Mouse (Mus musculus) midbrain, embryonic 11.5 days (tissue): Measurements from ENCODE around the gene Trappc5. TPM values are rescaled to one million over a fixed set of nuclear protein-coding genes. Genes with fewer than 3 reads are reported as not detected.

Experiments used
- ATAC-seq: fragments of 200-750 bp; cut with Nextera tagmentation; 2 replicates; pipeline ENCODE4 v1.8.0; 2017; ENCODE audit warnings: moderate TSS enrichment, moderate library complexity; ENCODE audit not compliant: low FRiP score
- DNase-seq: peaks from one replicate; pipeline ENCODE4 v3.0.0; 2015; ENCODE audit warnings: low spot score; ENCODE audit errors: missing footprints
- H3K27ac ChIP-seq: fragments of 300-500 bp; sonication (generic); 2 replicates; pipeline ENCODE4 v1.5.1; 2014; ENCODE audit warnings: low read depth, low read length
- H3K27me3 ChIP-seq: fragments of 300-500 bp; sonication (generic); 2 replicates; pipeline ENCODE4 v1.6.1; 2014; ENCODE audit warnings: mild to moderate bottlenecking, low read length, moderate library complexity, mixed read lengths; ENCODE audit not compliant: control insufficient read depth, insufficient read depth
- H3K36me3 ChIP-seq: fragments of 300-500 bp; sonication (generic); 2 replicates; pipeline ENCODE4 v1.6.1; 2014; ENCODE audit warnings: mild to moderate bottlenecking, low read length, moderate library complexity, mixed read lengths; ENCODE audit not compliant: control insufficient read depth, insufficient read depth
- H3K4me1 ChIP-seq: fragments of 300-500 bp; sonication (generic); 2 replicates; pipeline ENCODE4 v1.6.1; 2014; ENCODE audit warnings: low read length; ENCODE audit not compliant: control insufficient read depth, insufficient read depth
- H3K4me2 ChIP-seq: fragments of 300-500 bp; sonication (generic); 2 replicates; pipeline ENCODE4 v1.6.1; 2014; ENCODE audit warnings: mild to moderate bottlenecking, moderate library complexity
- H3K4me3 ChIP-seq: fragments of 300-500 bp; sonication (generic); 2 replicates; pipeline ENCODE4 v1.5.1; 2014; ENCODE audit warnings: low read depth, low read length
- H3K9ac ChIP-seq: fragments of 300-500 bp; sonication (generic); 2 replicates; pipeline ENCODE4 v1.6.1; 2014; ENCODE audit warnings: low read length
- H3K9me3 ChIP-seq: fragments of 300-500 bp; sonication (generic); 2 replicates; pipeline ENCODE4 v1.6.1; 2016; ENCODE audit warnings: low read length; ENCODE audit not compliant: control insufficient read depth
- WGBS: fragments of 180-500 bp; shearing (Covaris S2); extraction: QIAGEN DNeasy Blood & Tissue Kit; methylation state at CpG from one replicate; pipeline ENCODE4 v1.1.7; 2014; 5-methylcytosine and 5-hydroxymethylcytosine counted together
- polyA plus RNA-seq: library from polyadenylated mRNA; unstranded; fragments of >200 nt; fragmentation: Nextera tagmentation; extraction: Ambion mirVana; gene quantifications from 2 replicates; pipeline ENCODE4 v1.2.1, GENCODE M21; 2014

Trappc5 gene
- polyA plus RNA-seq, 1 experiment from 2014 or later: 41.0 TPM

GRCm38 (mm10) chr8:3648268-3648667, 27.8 kb upstream of the Trappc5 start:
- Histone ChIP-seq H3K4me1 (no peaks in the 10 kb centered on the region), H3K4me3 (no peak overlapping the region), H3K9ac (no peak overlapping the region), H3K9me3 (no peaks in the 10 kb centered on the region), H3K4me2 (no peak overlapping the region), H3K36me3 (no peaks in the 10 kb centered on the region), H3K27ac (no peak overlapping the region), H3K27me3 (no peaks in the 10 kb centered on the region)
- no peak for DNase-seq
- no peak for ATAC-seq
- 78% methylated on average over 2 of the region's 2 CpGs for WGBS

GRCm38 (mm10) chr8:3648990-3649389, 27.1 kb upstream of the Trappc5 start:
- H3K27ac ChIP-seq: no peak overlapping the region
- H3K4me1 ChIP-seq: no peaks in the 10 kb centered on the region
- DNase-seq (no peak), ATAC-seq (no peak)
- no peaks in the 10 kb centered on the region for H3K27me3 ChIP-seq
- no peaks in the 10 kb centered on the region for H3K9me3 ChIP-seq
- WGBS: 27% methylated on average over 1 of the region's 1 CpGs
- H3K4me3 ChIP-seq: no peak overlapping the region
- H3K4me2 ChIP-seq: no peak overlapping the region
- no peak overlapping the region for H3K9ac ChIP-seq
- H3K36me3 ChIP-seq: no peaks in the 10 kb centered on the region

GRCm38 (mm10) chr8:3652845-3653244, 23.3 kb upstream of the Trappc5 start:
- no peak for ATAC-seq
- Histone ChIP-seq H3K4me3 (no peak overlapping the region), H3K36me3 (no peaks in the 10 kb centered on the region), H3K9me3 (no peaks in the 10 kb centered on the region), H3K27ac (no peak overlapping the region), H3K9ac (no peak overlapping the region), H3K4me1 (peaks cover 8% of the 10 kb centered on the region), H3K4me2 (no peak overlapping the region), H3K27me3 (no peaks in the 10 kb centered on the region)
- 71% methylated on average over 3 of the region's 3 CpGs for WGBS
- no peak for DNase-seq

- ATAC-seq (no peak), DNase-seq (no peak)
- Histone ChIP-seq H3K9me3 (no peaks in the 10 kb centered on the region), H3K27ac (no peak overlapping the region), H3K4me2 (no peak overlapping the region), H3K9ac (no peak overlapping the region), H3K36me3 (no peaks in the 10 kb centered on the region), H3K4me3 (no peak overlapping the region), H3K27me3 (no peaks in the 10 kb centered on the region), H3K4me1 (peaks cover 8% of the 10 kb centered on the region)
- WGBS: 75% methylated on average over 11 of the region's 11 CpGs
Observed at GRCm38 (mm10) chr8:3654726-3655508, 21.2 kb upstream of the Trappc5 start.

- ATAC-seq (no peak), DNase-seq (no peak)
- Histone ChIP-seq H3K4me2 (no peak within 1 kb of the TSS), H3K9me3 (no peaks in the 10 kb centered on the region), H3K36me3 (no peaks in the 10 kb centered on the region), H3K27me3 (no peaks in the 10 kb centered on the region), H3K4me1 (peaks cover 8% of the 10 kb centered on the region), H3K4me3 (no peak within 1 kb of the TSS), H3K27ac (no peak within 1 kb of the TSS), H3K9ac (no peak within 1 kb of the TSS)
- 84% methylated on average over 3 of the region's 3 CpGs for WGBS
Observed at GRCm38 (mm10) chr8:3655526-3655925, 20.6 kb upstream of the Trappc5 start, which contains the start of gene Retn. TSS of gene Retn (plus strand) at chr8:3655770.

GRCm38 (mm10) chr8:3656725-3657381, 19.2 kb upstream of the Trappc5 start:
- Histone ChIP-seq H3K4me1 (peaks cover 8% of the 10 kb centered on the region), H3K27me3 (no peaks in the 10 kb centered on the region), H3K27ac (no peak overlapping the region), H3K4me3 (no peak overlapping the region), H3K36me3 (no peaks in the 10 kb centered on the region), H3K9me3 (no peaks in the 10 kb centered on the region), H3K9ac (0 out of 2 replicates have a peak overlapping the region, but pooled peaks have one; percentile 12), H3K4me2 (peak overlapping the region; percentile 24)
- ATAC-seq: peak; percentile 67; the same call in 1 of the 2 replicates
- DNase-seq: peak; percentile 87
- WGBS: 27% methylated on average over 7 of the region's 7 CpGs

GRCm38 (mm10) chr8:3660889-3661288, 15.2 kb upstream of the Trappc5 start:
- ATAC-seq (no peak), DNase-seq (no peak)
- H3K9ac ChIP-seq: no peak overlapping the region
- no peaks in the 10 kb centered on the region for H3K9me3 ChIP-seq
- WGBS: 83% methylated on average over 8 of the region's 8 CpGs
- peaks cover 8% of the 10 kb centered on the region for H3K4me1 ChIP-seq
- no peak overlapping the region for H3K4me3 ChIP-seq
- H3K27ac ChIP-seq: no peak overlapping the region
- no peak overlapping the region for H3K4me2 ChIP-seq
- H3K27me3 ChIP-seq: no peaks in the 10 kb centered on the region
- H3K36me3 ChIP-seq: no peaks in the 10 kb centered on the region

GRCm38 (mm10) chr8:3664405-3664804, 11.7 kb upstream of the Trappc5 start:
- 71% methylated on average over 5 of the region's 5 CpGs for WGBS
- Histone ChIP-seq H3K4me2 (no peak overlapping the region), H3K36me3 (no peaks in the 10 kb centered on the region), H3K27me3 (no peaks in the 10 kb centered on the region), H3K27ac (no peak overlapping the region), H3K9me3 (no peaks in the 10 kb centered on the region), H3K9ac (no peak overlapping the region), H3K4me3 (no peak overlapping the region), H3K4me1 (no peaks in the 10 kb centered on the region)
- DNase-seq (no peak), ATAC-seq (no peak)

- H3K27ac ChIP-seq: no peak within 1 kb of the TSS
- no peaks in the 10 kb centered on the region for H3K4me1 ChIP-seq
- H3K9ac ChIP-seq: no peak within 1 kb of the TSS
- no peaks in the 10 kb centered on the region for H3K9me3 ChIP-seq
- H3K4me2 ChIP-seq: no peak within 1 kb of the TSS
- no peaks in the 10 kb centered on the region for H3K27me3 ChIP-seq
- H3K4me3 ChIP-seq: no peak within 1 kb of the TSS
- no peak for ATAC-seq
- DNase-seq: no peak
- 73% methylated on average over 6 of the region's 6 CpGs for WGBS
- H3K36me3 ChIP-seq: no peaks in the 10 kb centered on the region
Observed at GRCm38 (mm10) chr8:3665507-3665906, 10.6 kb upstream of the Trappc5 start, which contains the start of gene Mcemp1. TSS of gene Mcemp1 (plus strand) at chr8:3665754.
